In genomic region chr8:70139981-70140380, GRCm38 (mm10) we compare ENCODE assay signal across 9 mouse cellular contexts. TPM values are rescaled to one million over a fixed set of nuclear protein-coding genes. Genes with fewer than 3 reads are reported as not detected.
DNase-seq lines count a peak whose midpoint lies in the region; ATAC-seq and TF ChIP-seq lines count a peak whose summit lies in the region.
"Had no signal": no experiment of that assay in that cellular context is flagged by ENCODE, and none has a peak within 500 bp of the region (broad histone marks: within the 10 kb centered on the region; RNA-seq: fewer than 3 reads in every experiment).

No protein-coding gene starts in this region.

- ATAC-seq in heart, embryonic 11.5 days (replicated peaks; ENCODE audit: insufficient number of reproducible peaks, low FRiP score, low TSS enrichment), result no peak
- no peak for ATAC-seq in forebrain, embryonic 13.5 days
- no peak for ATAC-seq in liver, embryonic 16.5 days (ENCODE audit: low read depth)

- H3K4me2 ChIP-seq in heart, embryonic 11.5 days, result peak overlapping the region; percentile 73
- peak overlapping the region; percentile 75 for H3K4me2 ChIP-seq in forebrain, embryonic 13.5 days
- peak overlapping the region; percentile 64 for H3K4me2 ChIP-seq in liver, embryonic 16.5 days (ENCODE audit: low read depth, low read length)

- no peaks in the 10 kb centered on the region for H3K27me3 ChIP-seq in heart, embryonic 11.5 days (ENCODE audit: control insufficient read depth, insufficient read depth, low read length)
- no peaks in the 10 kb centered on the region for H3K27me3 ChIP-seq in C2C12 (ENCODE audit: control insufficient read depth, insufficient read depth, insufficient read length)
- H3K27me3 ChIP-seq in forebrain, embryonic 13.5 days, result no peaks in the 10 kb centered on the region
- H3K27me3 ChIP-seq in liver, embryonic 16.5 days (ENCODE audit: control insufficient read depth, insufficient read depth, low read depth, low read length), result no peaks in the 10 kb centered on the region

- H3K79me2 ChIP-seq in C2C12 (ENCODE audit: control insufficient read depth, insufficient read depth), result peaks cover 13% of the 10 kb centered on the region

- H3K36me3 ChIP-seq in heart, embryonic 11.5 days (ENCODE audit: control insufficient read depth, insufficient read depth, low read length), result peaks cover 15% of the 10 kb centered on the region
- H3K36me3 ChIP-seq in C2C12 (ENCODE audit: control insufficient read depth, insufficient read depth), result peaks cover 3% of the 10 kb centered on the region
- H3K36me3 ChIP-seq in forebrain, embryonic 13.5 days (ENCODE audit: poor library complexity, severe bottlenecking), result peaks cover 51% of the 10 kb centered on the region
- H3K36me3 ChIP-seq in liver, embryonic 16.5 days (ENCODE audit: control insufficient read depth, insufficient read depth), result peaks cover 8% of the 10 kb centered on the region

- intact Hi-C loops in left cerebral cortex, postnatal 36 days (cut with DNase I), result no loop called here

- DNase-seq in heart, adult 11 months, result no peak
- no peak for DNase-seq in right cerebral cortex, postnatal 4 days
- DNase-seq in ovary, postnatal 36 days (ENCODE audit: low spot score), result no peak
- DNase-seq in left cerebral cortex, postnatal 36 days (ENCODE audit: low spot score in 2 of 2), result no peak

- peak overlapping the region; percentile 69 for H3K27ac ChIP-seq in heart, embryonic 11.5 days (ENCODE audit: low read depth, low read length)
- peak overlapping the region; percentile 80 for H3K27ac ChIP-seq in forebrain, embryonic 13.5 days
- H3K27ac ChIP-seq in liver, embryonic 16.5 days (ENCODE audit: low read length), result peak overlapping the region; percentile 96

- H3K9me3 ChIP-seq in heart, embryonic 11.5 days (replicated peaks; ENCODE audit: control insufficient read depth, low read length), result no peaks in the 10 kb centered on the region
- no peaks in the 10 kb centered on the region for H3K9me3 ChIP-seq in forebrain, embryonic 13.5 days (replicated peaks)
- no peaks in the 10 kb centered on the region for H3K9me3 ChIP-seq in liver, embryonic 16.5 days (replicated peaks; ENCODE audit: control insufficient read depth, low read length)

- H3K9ac ChIP-seq in heart, embryonic 11.5 days (ENCODE audit: low read depth, low read length), result peak overlapping the region; percentile 81
- peak overlapping the region; percentile 89 for H3K9ac ChIP-seq in forebrain, embryonic 13.5 days
- H3K9ac ChIP-seq in liver, embryonic 16.5 days (ENCODE audit: low read depth, low read length), result peak overlapping the region; percentile 86

- WGBS in heart, embryonic 11.5 days (ENCODE audit: insufficient replicate concordance), result 15% methylated on average over 9 of the region's 9 CpGs
- WGBS in forebrain, embryonic 13.5 days, result 14% methylated on average over 9 of the region's 9 CpGs
- 7% methylated on average over 9 of the region's 9 CpGs for WGBS in liver, embryonic 16.5 days (ENCODE audit: insufficient replicate concordance)

- H3K4me1 ChIP-seq in heart, embryonic 11.5 days (ENCODE audit: control insufficient read depth, insufficient read depth, low read length), result peaks cover 14% of the 10 kb centered on the region
- H3K4me1 ChIP-seq in forebrain, embryonic 13.5 days, result peaks cover 24% of the 10 kb centered on the region
- H3K4me1 ChIP-seq in liver, embryonic 16.5 days (ENCODE audit: control insufficient read depth, low read depth, low read length), result peaks cover 21% of the 10 kb centered on the region

- peak overlapping the region; percentile 93 for H3ac ChIP-seq in C2C12 (ENCODE audit: control insufficient read depth, insufficient read length, low read depth)

- peaks cover 7% of the 10 kb centered on the region for H3K79me3 ChIP-seq in C2C12 (ENCODE audit: low read depth)

- H3K4me3 ChIP-seq in heart, embryonic 11.5 days (ENCODE audit: low read depth, low read length), result peak overlapping the region; percentile 76
- H3K4me3 ChIP-seq in C2C12 (ENCODE audit: insufficient read depth, poor library complexity, severe bottlenecking), result peak overlapping the region; percentile 78
- H3K4me3 ChIP-seq in forebrain, embryonic 13.5 days, result peak overlapping the region; percentile 78
- H3K4me3 ChIP-seq in liver, embryonic 16.5 days (ENCODE audit: low read depth, low read length), result peak overlapping the region; percentile 93

- TF ChIP-seq CTCF in C2C12 (IDR thresholded peaks at IDR 0.05; ENCODE audit: control insufficient read depth, insufficient read depth, insufficient read length), result no peak

TF ChIP-seq in C2C12, 6 proteins besides CTCF, POLR2A, EP300 and RAD21:
- TF ChIP-seq MYOD1 (IDR thresholded peaks at IDR 0.05; ENCODE audit: control insufficient read depth, insufficient read length, low read depth) (no peak), MYOG (IDR thresholded peaks at IDR 0.05; ENCODE audit: control insufficient read depth, extremely low read depth, insufficient read length) (no peak), MAX (IDR thresholded peaks at IDR 0.05) (no peak)

RNA-seq across cellular contexts. Expression of gene Mef2b, which starts 0.5 kb away (rescaled TPM):
- polyA plus RNA-seq in heart, embryonic 11.5 days (2014; fragmentation: Nextera tagmentation; extraction: Ambion mirVana), result 0.21 and 0.39 TPM in 2 replicates
- 0.05 TPM for polyA plus RNA-seq in C2C12 (2012; fragmentation: generic; extraction: Trizol)
- polyA plus RNA-seq in forebrain, embryonic 13.5 days (2015; fragmentation: Nextera tagmentation; extraction: Ambion mirVana), result 0.23 and 0.45 TPM in 2 replicates
- not detected in 2 replicates for polyA plus RNA-seq in liver, embryonic 16.5 days (2015; fragmentation: Nextera tagmentation; extraction: Ambion mirVana)
- under 1 TPM; 0.61 to 0.64 TPM for total RNA-seq in left cerebral cortex, postnatal 36 days (2021)
- total RNA-seq: hematopoietic stem cell, adult 5-6 weeks had no signal

RNA-seq across cellular contexts. Expression of gene Borcs8, which starts 0.7 kb away (rescaled TPM):
- polyA plus RNA-seq in heart, embryonic 11.5 days (2014; fragmentation: Nextera tagmentation; extraction: Ambion mirVana), result 45.7 and 46.5 TPM in 2 replicates
- 49.8 TPM for polyA plus RNA-seq in C2C12 (2012; fragmentation: generic; extraction: Trizol)
- polyA plus RNA-seq in forebrain, embryonic 13.5 days (2015; fragmentation: Nextera tagmentation; extraction: Ambion mirVana), result 47.4 and 48.0 TPM in 2 replicates
- polyA plus RNA-seq in liver, embryonic 16.5 days (2015; fragmentation: Nextera tagmentation; extraction: Ambion mirVana), result 21.4 and 23.4 TPM in 2 replicates
- 10 to 100 TPM; 47.9 to 50.5 TPM for total RNA-seq in left cerebral cortex, postnatal 36 days (2021)

RNA-seq across cellular contexts. Expression of gene Rfxank, which starts 1.0 kb away (rescaled TPM):
- 13.2 and 15.1 TPM in 2 replicates for polyA plus RNA-seq in heart, embryonic 11.5 days (2014; fragmentation: Nextera tagmentation; extraction: Ambion mirVana)
- polyA plus RNA-seq in C2C12 (2012; fragmentation: generic; extraction: Trizol), result 7.9 TPM
- 12.2 and 14.2 TPM in 2 replicates for polyA plus RNA-seq in forebrain, embryonic 13.5 days (2015; fragmentation: Nextera tagmentation; extraction: Ambion mirVana)
- 7.4 TPM in 2 replicates for polyA plus RNA-seq in liver, embryonic 16.5 days (2015; fragmentation: Nextera tagmentation; extraction: Ambion mirVana)
- 10 to 100 TPM; 12.7 to 16.7 TPM for total RNA-seq in left cerebral cortex, postnatal 36 days (2021)

RNA-seq across cellular contexts. Expression of gene Nr2c2ap, which starts 8.8 kb away (rescaled TPM):
- polyA plus RNA-seq in heart, embryonic 11.5 days (2014; fragmentation: Nextera tagmentation; extraction: Ambion mirVana), result 17.0 and 23.4 TPM in 2 replicates
- 37.3 TPM for polyA plus RNA-seq in C2C12 (2012; fragmentation: generic; extraction: Trizol)
- 33.4 and 37.4 TPM in 2 replicates for polyA plus RNA-seq in forebrain, embryonic 13.5 days (2015; fragmentation: Nextera tagmentation; extraction: Ambion mirVana)
- polyA plus RNA-seq in liver, embryonic 16.5 days (2015; fragmentation: Nextera tagmentation; extraction: Ambion mirVana), result 12.6 and 13.2 TPM in 2 replicates
- 10 to 100 TPM; 18.5 to 27.4 TPM for total RNA-seq in left cerebral cortex, postnatal 36 days (2021)

RNA-seq across cellular contexts. Expression of gene Ncan, which starts 19.3 kb away (rescaled TPM):
- polyA plus RNA-seq in heart, embryonic 11.5 days (2014; fragmentation: Nextera tagmentation; extraction: Ambion mirVana), result 0.11 and 0.16 TPM in 2 replicates
- not detected for polyA plus RNA-seq in C2C12 (2012; fragmentation: generic; extraction: Trizol)
- polyA plus RNA-seq in forebrain, embryonic 13.5 days (2015; fragmentation: Nextera tagmentation; extraction: Ambion mirVana), result 100 and 102 TPM in 2 replicates
- polyA plus RNA-seq in liver, embryonic 16.5 days (2015; fragmentation: Nextera tagmentation; extraction: Ambion mirVana), result 0.04 TPM in 1 of 2 replicates, not detected in the other
- total RNA-seq in left cerebral cortex, postnatal 36 days (2021), result 100 to 1,000 TPM; 192 to 201 TPM
- total RNA-seq: hematopoietic stem cell, adult 5-6 weeks had no signal
